Mouse (Mus musculus): ENCODE measurements around the gene Fam208b. TPM values are rescaled to one million over a fixed set of nuclear protein-coding genes. Genes with fewer than 3 reads are reported as not detected.
"Not testable (repeated sequence)": the region's sequence is repeated elsewhere in the genome, so short reads cannot be mapped to it uniquely, and the experiment has no call there.

Fam208b gene
- total RNA-seq, 2 experiments from 2014 or later = 24.3 to 29.0 TPM

DNA sequence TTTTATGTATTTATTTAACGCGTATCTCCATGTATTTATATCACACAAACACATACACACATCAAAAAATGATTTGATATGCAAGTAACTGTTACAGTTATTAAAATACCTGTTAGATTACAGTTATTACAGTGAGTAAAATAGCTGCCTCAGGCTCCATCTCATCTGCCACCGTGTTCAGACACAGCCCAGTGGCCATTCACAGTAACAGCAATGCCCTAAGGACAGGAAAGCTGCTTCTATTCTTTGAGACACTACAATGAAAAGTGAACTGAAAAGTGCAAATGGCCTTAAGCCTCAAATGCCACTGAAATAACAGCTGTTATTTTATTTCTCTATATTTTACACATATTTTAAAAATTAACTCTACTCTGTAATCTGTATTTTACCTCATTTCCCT, 20.1 kb downstream of the Fam208b start:
- DNase-seq (ENCODE audit: low spot score in 2 of 2) = no peak

GRCm38 (mm10) chr13:3563953-3564352, 47.0 kb downstream of the Fam208b start:
- no peak for DNase-seq (ENCODE audit: low spot score in 2 of 2)

DNA sequence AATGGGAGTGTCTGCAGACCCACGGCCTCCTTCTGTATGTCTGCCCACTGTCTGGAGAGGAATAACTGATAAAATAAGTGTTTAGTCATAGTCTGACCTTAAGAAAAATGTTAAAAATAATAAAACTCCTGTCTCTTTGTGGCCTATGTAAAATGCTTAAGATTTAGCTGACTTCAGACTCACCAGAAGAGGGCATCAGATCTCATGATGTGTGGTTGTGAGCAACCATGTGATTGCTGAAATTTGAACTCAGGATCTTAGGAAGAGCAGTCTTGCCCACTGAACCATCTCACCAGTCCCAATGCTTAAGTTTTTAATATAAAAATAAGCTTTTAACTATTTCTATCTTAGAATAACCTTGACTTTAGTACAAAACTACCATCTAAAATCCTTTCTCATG, 47.8 kb downstream of the Fam208b start:
- no peak for DNase-seq (ENCODE audit: low spot score in 2 of 2)

DNA sequence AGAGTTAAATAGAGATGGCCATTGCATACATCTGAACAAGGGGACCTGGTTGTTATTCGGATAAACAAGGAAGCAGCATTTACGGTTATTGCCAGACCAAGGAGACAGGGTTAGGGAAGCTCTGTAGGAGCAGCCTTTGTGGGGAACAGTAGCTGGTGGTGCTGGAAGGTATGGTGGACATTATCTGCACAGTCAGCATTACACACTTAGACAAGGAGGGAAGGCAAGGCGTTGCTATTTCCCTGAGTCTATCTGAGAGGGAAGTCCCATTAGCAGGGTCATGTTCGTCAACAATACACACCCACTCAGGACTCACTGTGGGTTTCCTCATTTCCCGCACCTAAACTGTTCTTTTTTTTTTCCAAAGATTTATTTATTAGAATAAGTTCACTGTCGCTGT, 63.1 kb downstream of the Fam208b start:
- DNase-seq (ENCODE audit: low spot score in 2 of 2) = no peak

DNA sequence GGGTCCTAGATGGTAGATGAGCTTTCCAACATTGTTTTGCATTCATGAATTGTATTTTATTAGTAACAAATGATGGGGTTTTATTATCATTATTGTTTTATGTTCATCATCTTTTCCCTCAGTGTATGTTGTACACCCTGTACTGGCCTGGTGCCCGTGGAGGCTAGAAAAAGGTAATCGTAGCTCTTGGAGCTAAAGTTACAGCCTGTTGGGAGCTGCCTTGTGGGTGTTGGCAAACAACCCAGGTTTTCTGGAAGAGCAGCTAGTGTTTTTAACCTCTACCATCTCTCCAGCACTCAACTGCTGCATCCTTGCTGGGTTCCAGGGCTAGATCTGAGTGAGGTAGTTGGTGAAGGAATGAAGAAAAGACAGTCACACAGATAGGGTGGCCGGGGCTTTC, 63.5 kb downstream of the Fam208b start:
- no peak for DNase-seq (ENCODE audit: low spot score in 2 of 2)

DNA sequence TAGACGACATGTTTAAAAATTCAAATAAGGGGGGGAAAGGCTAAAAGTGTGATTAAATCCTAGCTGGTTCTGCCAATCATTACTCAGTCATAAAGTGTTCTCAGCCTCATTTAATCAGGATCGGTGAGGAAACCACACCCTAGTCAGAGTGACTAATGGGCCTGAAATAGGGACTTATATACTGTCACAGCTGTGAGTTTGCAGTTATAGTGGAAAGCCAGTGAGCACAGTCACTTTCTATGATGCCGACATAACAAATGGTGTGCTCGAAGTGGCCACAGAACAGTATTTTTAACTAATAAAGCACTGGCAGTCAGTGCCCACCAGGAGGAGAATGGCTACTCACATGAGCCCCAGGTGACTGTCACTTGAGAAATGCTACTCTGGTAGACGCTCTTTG, 66.0 kb downstream of the Fam208b start:
- no peak for DNase-seq (ENCODE audit: low spot score in 2 of 2)

- DNase-seq (ENCODE audit: low spot score in 2 of 2) = no peak
These were observed 66.6 kb downstream of the Fam208b start for GRCm38 (mm10) chr13:3544077-3544874.

DNA sequence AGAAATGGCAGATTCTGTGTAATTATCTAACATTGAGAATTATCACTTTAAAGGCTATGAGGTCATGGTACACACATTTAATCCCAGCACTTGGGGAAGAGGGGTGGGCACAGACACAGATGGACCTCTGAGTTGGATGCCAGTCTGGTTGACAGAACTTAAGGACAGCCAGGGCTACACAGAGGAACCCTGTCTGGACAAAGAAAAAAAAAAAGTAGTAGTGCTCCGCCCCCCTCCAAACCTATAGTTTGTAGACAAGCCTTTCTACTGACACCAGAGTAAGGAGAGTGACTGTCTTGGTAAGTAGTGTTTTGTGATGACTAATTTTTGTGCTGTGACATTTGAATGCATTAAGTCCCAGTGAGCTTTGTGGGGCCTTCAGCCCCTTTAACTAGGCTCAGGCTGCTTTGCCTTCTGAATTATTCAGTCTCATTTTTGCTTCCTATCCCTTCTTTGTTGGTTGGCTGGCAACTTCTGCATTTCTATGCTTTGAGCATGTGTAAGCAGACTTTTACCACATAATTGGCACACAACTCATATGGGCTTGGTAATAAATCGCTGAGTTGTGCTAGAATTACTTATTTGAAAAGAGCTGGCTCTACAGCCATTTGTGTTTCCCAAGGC, 69.6 kb downstream of the Fam208b start:
- DNase-seq (ENCODE audit: low spot score in 2 of 2) = no peak

DNA sequence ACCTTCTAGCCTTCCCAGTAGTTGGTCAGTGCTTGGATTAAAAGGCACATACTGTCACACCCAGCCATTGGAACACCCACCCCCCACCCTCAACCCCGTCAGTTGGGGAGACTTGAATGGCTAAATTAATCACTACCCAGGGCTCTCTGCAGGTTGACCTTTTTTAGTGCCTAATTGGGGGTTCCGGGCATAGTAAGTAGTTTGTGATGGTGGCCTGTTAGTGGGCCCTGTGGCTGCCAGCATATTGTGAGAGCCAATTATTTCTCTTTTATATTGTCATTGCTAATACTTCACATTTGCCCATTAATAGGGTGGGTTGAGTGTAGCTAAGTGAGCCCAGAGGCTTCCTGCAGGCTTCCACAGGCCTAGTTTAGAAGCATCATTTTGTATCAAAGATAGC, 70.7 kb downstream of the Fam208b start:
- DNase-seq (ENCODE audit: low spot score in 2 of 2) = no peak

DNA sequence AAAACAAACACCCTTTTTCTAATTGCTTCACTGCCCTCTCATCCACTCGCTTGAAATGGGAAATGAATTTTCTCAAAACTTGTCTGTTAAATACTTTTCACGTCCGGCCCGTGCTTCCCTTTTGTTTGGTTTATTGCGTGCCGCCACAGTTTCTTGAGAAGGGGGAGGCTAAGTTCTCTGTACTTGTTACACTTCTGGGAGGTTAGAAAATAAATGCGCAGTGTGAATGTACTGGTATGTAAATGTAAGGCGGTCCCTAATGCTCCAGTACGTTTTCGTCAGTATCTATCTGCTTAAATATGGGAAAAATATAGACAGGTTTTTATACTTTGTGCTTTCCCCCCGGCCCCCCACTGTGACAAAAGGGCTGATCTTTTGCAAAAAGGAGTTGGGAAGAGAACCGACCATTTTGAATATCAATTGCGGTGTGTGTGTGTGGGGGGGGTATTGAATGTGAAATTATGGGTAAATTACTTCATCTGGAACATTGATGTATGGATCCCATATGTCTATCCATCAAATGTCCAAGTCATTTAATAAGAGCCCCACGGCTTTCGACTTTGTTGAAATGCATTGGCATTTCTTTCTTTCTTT, 71.8 kb downstream of the Fam208b start:
- no peak for DNase-seq (ENCODE audit: low spot score in 2 of 2)

DNA sequence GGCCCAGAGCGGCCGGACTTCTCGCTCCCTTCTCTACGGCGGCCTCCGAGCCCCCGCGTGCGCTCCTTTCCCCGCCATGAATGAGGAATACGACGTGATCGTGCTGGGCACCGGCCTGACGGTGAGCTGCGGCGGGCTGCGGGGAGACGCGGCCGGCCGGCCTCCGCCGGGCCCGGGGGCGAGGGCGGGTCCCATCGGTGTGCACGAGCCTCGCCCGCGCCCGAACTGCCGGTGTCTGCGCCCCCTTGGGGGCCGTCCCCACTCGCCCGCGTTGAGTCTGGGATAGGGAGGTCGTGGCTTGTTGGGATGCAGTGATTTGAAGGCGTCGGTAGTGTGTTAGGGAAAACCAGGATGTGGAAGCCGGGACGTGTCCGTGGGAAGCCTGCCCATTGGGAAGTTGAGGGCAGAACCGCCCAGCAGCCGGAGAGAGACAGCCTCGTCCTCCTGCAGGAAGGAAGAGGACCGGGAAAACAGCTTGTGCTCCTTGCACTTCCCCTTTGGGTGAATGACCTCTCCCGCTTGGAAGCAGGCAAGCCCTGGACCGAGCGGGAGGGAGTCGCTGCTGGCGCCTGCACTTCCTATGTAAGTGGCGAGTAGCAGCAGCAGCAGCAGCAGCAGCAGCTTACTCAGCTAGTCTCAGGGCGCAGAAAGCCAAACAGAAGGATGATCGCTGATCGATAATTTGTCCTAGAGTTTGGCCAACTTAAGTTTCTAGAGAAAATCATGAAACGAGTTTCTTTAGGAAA, 72.5 kb downstream of the Fam208b start:
- DNase-seq (ENCODE audit: low spot score in 2 of 2) = peak; percentile 48 to 71

DNA sequence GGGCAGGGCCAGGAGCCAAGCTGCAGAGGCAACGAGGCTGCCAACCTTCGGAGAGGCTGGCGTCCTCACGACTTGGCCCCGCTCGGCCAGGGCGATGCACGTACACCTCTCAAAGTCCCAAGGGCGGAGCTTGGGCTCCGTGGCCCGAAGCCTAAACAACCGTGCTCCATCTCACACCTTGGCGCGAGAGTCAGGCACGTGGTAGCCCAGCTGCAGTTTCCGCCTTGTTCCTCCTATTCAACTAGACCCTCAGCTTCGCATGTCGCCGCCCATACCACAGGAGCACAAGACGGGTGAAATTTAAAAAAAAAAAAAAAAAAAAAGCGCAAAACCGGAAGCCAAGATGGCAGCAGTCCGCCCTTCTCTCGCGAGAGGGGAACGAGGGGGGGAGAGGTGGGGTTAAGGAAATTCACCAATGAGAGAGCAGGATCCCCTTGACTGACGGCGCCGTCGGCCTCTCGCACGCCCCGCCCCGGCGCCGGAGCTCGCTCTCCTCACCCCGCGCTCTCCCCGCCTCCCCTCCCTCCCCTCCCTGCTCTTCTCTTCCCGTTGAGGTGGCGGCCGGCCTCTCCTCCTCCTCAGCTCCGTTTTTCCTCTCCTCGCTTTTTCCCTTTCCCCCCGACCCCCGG, 73.2 kb downstream of the Fam208b start, which contains the start of gene Gdi2:
Gdi2 (plus strand) TSS at position 470 of the 629 bp plus-strand sequence.
- DNase-seq (ENCODE audit: low spot score in 2 of 2) = peak; percentile 91 to 95

DNA sequence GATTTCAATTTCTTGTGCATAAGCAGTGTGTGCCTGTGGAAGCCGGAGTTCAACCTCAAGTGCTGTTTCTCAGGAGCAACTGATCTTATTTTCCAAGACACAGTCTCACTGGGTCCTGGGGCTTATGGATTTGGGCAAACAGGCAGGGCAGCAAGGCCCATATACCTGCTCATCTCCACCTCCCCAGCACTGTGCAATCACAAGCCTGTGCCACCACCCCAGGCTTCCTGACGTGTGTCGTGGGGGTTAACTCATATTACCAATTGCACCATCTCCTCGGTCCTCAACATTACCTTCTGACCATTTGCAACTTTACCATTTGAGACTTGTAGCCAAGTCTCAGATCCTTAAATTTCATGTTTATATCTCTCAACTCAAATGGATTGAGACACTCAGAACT, 76.8 kb downstream of the Fam208b start:
- DNase-seq (ENCODE audit: low spot score in 2 of 2) = no peak

DNA sequence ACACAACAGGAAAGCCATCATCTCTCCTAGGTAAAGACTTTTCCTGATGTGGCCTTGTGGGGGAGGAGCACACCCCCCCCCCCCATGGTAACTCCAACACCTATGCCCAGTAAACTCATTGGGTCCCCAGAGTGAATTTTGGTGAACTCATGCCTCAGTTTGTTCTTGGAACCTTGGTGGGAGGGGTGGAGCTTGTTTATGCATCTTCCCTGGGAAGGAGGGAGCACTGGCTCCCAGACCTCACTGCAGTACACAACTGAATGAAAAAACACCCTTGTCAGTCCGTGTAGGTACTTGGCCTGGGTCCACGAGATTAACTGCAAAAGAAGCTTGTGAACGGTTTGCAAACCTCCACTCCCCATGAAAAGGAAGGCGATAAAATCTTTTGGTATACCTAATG, 78.5 kb downstream of the Fam208b start:
- DNase-seq (ENCODE audit: low spot score in 2 of 2) = no peak

DNA sequence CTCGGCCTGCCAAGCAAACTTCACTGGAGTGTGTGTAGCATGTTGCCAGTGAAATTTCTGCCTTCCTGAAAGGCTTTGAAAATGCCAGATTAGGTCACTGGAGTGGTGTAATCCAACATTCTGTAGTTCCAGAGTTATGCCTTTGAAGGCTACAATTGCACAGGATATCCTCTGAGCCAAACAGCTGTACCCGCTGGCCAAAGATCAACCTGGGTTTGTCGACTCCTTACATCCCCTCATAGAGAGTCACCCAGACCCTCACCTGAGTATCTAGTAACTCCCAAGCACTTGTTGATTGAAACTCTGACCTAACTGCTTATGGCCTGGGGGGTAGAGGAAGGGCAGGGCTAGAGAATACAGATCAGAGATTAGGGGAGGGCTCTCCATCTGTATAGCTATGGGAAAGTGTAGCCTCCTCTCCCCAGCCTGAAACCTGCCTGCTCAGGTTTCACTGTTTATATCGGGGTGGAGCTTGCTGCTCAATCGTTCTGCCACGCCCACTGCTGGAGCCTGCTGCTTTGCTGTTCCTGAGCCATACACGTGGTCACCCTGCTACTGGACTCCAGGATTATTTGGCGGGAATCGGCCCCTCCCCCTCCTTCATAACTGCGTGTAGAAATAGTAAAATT, 79.1 kb downstream of the Fam208b start:
- no peak for DNase-seq (ENCODE audit: low spot score in 2 of 2)

DNA sequence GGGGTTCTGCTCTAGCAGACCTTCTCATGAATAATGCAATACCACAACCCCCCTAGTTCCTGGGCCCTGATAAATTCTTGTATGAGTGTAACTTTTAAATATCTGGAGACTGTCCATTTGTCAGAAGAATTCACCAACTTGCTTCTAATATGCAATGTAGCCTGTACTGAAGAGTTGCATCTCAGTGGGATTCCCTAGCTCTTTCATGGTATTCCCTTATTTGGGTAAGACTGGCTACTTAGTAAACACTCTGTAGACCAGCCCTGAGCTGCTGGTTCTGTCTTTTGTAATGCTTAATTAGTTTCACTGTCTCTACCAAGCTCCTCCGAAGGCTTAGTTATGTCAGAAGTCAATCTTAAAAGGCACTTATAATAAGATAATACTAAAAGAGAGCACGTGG, 79.7 kb downstream of the Fam208b start:
- not testable (repeated sequence) for DNase-seq (ENCODE audit: low spot score in 2 of 2)

- DNase-seq (ENCODE audit: low spot score in 2 of 2) = no peak
These were observed 80.5 kb downstream of the Fam208b start for GRCm38 (mm10) chr13:3530451-3530850.

- no peak for DNase-seq (ENCODE audit: low spot score in 2 of 2)
These were observed 84.6 kb downstream of the Fam208b start for GRCm38 (mm10) chr13:3526328-3526727.

- no peak for DNase-seq (ENCODE audit: low spot score in 2 of 2)
These were observed 85.3 kb downstream of the Fam208b start for GRCm38 (mm10) chr13:3525611-3526051.

GRCm38 (mm10) chr13:3523946-3524345, 87.0 kb downstream of the Fam208b start:
- no peak for DNase-seq (ENCODE audit: low spot score in 2 of 2)

GRCm38 (mm10) chr13:3523459-3523858, 87.4 kb downstream of the Fam208b start:
- DNase-seq (ENCODE audit: low spot score in 2 of 2) = no peak

All from left cerebral cortex, adult 18-20 months (tissue).